Mouse (Mus musculus) intestine, embryonic 15.5 days (tissue): Measurements from ENCODE around the gene Hist2h2aa2. TPM values are rescaled to one million over a fixed set of nuclear protein-coding genes. Genes with fewer than 3 reads are reported as not detected.
"Not testable (repeated sequence)": the region's sequence is repeated elsewhere in the genome, so short reads cannot be mapped to it uniquely, and the experiment has no call there.

ENCODE experiments used
- ATAC-seq: fragments of 200-750 bp; cut with Nextera tagmentation; 2 replicates; pipeline ENCODE4 v1.8.0; 2017; ENCODE audit warnings: moderate TSS enrichment, moderate library complexity
- H3K27ac ChIP-seq: fragments of 300-500 bp; sonication (generic); 2 replicates; pipeline ENCODE4 v1.5.1; 2015; ENCODE audit warnings: mild to moderate bottlenecking, inconsistent platforms
- H3K27me3 ChIP-seq: fragments of 300-500 bp; sonication (generic); replicated peaks from 2 replicates; pipeline ENCODE4 v1.6.1; 2015; ENCODE audit warnings: inconsistent platforms
- H3K36me3 ChIP-seq: fragments of 300-500 bp; sonication (generic); 2 replicates; pipeline ENCODE4 v1.6.1; 2015; ENCODE audit warnings: inconsistent platforms
- H3K4me1 ChIP-seq: fragments of 300-500 bp; sonication (generic); replicated peaks from 2 replicates; pipeline ENCODE4 v1.6.1; 2015; ENCODE audit warnings: inconsistent platforms
- H3K4me2 ChIP-seq: fragments of 300-500 bp; sonication (generic); replicated peaks from 2 replicates; pipeline ENCODE4 v1.6.1; 2015; ENCODE audit warnings: mild to moderate bottlenecking, inconsistent platforms
- H3K4me3 ChIP-seq: fragments of 300-500 bp; sonication (generic); replicated peaks from 2 replicates; pipeline ENCODE4 v1.5.1; 2015; ENCODE audit warnings: inconsistent platforms
- H3K9ac ChIP-seq: fragments of 300-500 bp; sonication (generic); 2 replicates; pipeline ENCODE4 v1.6.1; 2015; ENCODE audit warnings: inconsistent platforms
- H3K9me3 ChIP-seq: fragments of 300-500 bp; sonication (generic); 2 replicates; pipeline ENCODE4 v1.6.1; 2016; ENCODE audit warnings: inconsistent platforms
- WGBS: fragments of 180-500 bp; shearing (Covaris S2); methylation state at CpG from one replicate; pipeline ENCODE4 v1.1.7; 2015; 5-methylcytosine and 5-hydroxymethylcytosine counted together
- polyA plus RNA-seq: library from polyadenylated mRNA; unstranded; fragments of >200 nt; fragmentation: Nextera tagmentation; extraction: Ambion mirVana; gene quantifications from 2 replicates; pipeline ENCODE4 v1.2.1, GENCODE M21; 2015

Hist2h2aa2 gene
- polyA plus RNA-seq, 1 experiment from 2014 or later = 39.6 TPM

DNA sequence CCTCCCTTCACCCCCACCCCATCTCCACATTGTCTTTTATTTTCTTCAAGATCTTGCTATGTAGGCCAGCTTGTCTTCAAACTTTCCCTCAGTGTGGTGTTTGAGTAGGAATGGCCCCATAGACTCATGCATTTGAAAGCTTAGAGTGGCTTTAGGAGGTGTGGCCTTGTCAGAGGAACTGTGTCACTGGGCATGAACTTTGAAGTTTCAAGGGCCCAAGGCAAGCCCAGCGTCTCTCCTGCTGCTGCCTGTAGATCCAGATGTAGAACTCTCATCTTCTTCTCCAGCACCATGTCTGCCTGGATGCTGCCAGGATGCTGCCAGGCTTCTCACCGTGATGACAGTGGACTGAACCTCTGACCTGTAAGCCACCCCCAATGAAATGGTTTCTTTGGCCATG, 11.2 kb downstream of the Hist2h2aa2 start:
- no peak for ATAC-seq

DNA sequence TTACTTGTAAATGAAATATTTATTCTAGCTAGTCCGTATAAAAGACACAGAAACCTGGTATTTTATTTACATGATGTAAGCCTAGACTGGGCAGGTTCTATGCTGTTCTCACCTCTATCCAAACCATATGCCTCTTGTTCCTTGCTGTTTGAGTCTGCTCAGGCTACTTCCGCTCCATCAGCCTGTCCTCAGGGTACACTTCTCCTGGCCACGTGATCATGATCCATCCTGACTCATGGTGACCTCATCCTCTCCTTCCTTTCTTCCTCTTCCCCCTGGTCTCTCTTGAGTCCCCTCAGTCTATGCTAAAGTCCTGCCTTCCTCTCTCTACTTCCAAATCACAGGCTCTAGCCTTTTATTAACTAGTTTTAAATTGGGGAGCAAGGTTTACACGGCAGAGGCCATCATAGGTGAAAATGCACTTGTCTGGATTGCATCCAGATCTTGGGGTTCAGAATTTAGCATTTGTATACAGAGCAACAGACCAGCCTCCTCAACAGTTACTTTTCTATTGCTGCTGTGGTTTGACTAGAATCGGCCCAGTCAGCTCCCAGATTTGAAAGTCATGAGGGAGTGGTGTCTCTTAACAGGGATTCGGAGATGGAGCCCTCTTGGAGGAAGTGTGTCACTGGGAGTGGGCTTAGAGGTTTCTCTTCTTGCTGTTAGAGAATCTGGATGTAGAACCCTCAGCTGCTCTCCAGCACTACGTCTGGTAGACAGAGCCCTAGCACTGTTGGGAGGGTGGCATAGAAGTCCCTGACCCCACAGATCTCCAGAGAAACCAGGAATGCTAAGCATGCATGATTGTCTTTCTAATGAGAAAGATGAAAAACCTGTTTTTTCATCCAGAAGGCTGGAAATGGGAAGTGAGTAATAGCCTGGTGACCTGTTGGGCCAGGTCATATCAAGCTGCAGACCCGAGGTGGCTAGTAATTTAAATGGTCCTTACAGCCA, 13.1 kb downstream of the Hist2h2aa2 start:
- ATAC-seq = 0 out of 2 replicates have a peak, but pooled peaks have one; percentile 40
- no peaks in the 10 kb centered on the region for H3K9me3 ChIP-seq
- no peaks in the 10 kb centered on the region for H3K27me3 ChIP-seq
- H3K4me1 ChIP-seq = 0 out of 2 replicates have a peak, but pooled peaks cover 6% of the 10 kb centered on the region
- no peak overlapping the region for H3K4me2 ChIP-seq
- 60% methylated on average over 8 of the region's 8 CpGs for WGBS
- H3K9ac ChIP-seq = no peak overlapping the region
- no peak overlapping the region for H3K4me3 ChIP-seq
- no peaks in the 10 kb centered on the region for H3K36me3 ChIP-seq
- no peak overlapping the region for H3K27ac ChIP-seq

More for the DNA sequence above, 11.2 kb downstream of the Hist2h2aa2 start:
- Histone ChIP-seq H3K27me3 (no peaks in the 10 kb centered on the region), H3K4me1 (0 out of 2 replicates have a peak, but pooled peaks cover under 1% of the 10 kb centered on the region), H3K4me2 (no peak overlapping the region), H3K4me3 (no peak overlapping the region), H3K36me3 (no peaks in the 10 kb centered on the region), H3K9ac (no peak overlapping the region), H3K9me3 (no peaks in the 10 kb centered on the region), H3K27ac (no peak overlapping the region)
- WGBS = 48% methylated on average over 2 of the region's 2 CpGs

DNA sequence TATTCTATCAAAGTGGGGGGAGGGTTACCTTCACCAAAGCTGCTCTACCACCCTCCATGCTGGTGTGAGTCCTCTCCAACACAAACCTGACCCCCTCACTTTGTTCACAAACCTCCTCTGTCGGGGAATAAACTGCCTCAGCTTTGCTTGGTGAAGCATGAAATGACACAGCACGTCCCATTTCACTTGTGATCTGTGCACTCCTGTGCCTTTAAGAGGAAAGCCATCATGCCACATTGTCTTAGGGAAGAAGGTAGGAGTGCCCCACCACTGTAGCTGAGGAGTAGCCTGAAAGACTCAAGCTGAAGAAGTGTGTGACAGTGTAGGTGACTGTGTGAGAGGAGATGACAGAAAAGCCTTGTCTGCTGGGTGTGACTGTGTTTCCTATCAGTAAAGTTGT, 14.7 kb downstream of the Hist2h2aa2 start:
- Histone ChIP-seq H3K4me1 (peaks cover 11% of the 10 kb centered on the region; the same call in 1 of the 2 replicates), H3K9ac (no peak overlapping the region), H3K27ac (no peak overlapping the region), H3K27me3 (no peaks in the 10 kb centered on the region), H3K4me2 (no peak overlapping the region), H3K36me3 (no peaks in the 10 kb centered on the region), H3K4me3 (no peak overlapping the region), H3K9me3 (no peaks in the 10 kb centered on the region)
- WGBS = 49% methylated on average over 2 of the region's 2 CpGs
- ATAC-seq = no peak

DNA sequence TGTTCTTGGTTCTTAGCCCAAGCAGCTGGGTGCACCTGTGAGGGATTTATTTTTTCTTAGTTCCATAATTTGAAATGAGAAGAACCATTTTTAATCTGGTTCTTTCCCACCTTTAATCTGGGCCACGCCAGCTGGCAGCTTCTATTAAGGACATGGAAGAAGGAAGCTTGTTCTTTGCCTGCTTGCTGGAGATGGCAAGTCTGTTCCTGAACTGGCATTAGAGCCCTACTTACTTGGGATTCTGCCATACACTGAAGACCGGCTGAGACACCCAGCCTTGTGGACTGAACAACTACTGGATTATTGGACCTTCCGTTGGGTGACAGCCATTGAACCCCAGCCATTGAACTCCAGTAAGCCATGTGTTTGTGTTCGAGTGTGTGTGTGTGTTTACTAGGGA, 17.3 kb downstream of the Hist2h2aa2 start:
- Histone ChIP-seq H3K36me3 (no peaks in the 10 kb centered on the region), H3K4me2 (peak overlapping the region; percentile 83; the same call in 1 of the 2 replicates), H3K27me3 (no peaks in the 10 kb centered on the region), H3K4me1 (peaks cover 11% of the 10 kb centered on the region; the same call in 1 of the 2 replicates), H3K27ac (no peak overlapping the region), H3K4me3 (no peak overlapping the region), H3K9ac (no peak overlapping the region; the same call in 1 of the 2 replicates), H3K9me3 (no peaks in the 10 kb centered on the region)
- WGBS = 88% methylated on average over 4 of the region's 4 CpGs
- no peak for ATAC-seq

DNA sequence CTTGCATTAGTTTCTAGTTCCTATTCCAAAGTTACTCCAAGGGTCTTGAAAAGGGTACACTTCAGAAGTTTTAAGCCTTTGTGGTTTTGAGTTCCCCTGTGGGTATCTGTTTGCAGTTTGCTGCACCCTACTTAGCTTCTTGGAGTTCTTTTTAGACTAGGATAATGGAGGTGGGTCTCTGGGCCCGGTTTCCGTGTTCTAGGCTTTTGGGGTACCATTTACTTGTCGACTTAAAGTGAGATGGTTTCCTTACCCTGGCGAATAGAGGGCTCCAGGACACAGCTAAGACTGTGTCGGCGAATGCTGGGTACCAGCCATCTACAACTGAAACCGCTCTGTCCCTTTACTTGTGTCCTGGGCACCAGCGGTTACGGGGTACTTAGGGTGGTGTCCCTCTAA, 18.4 kb downstream of the Hist2h2aa2 start:
- Histone ChIP-seq H3K4me3 (peak overlapping the region; percentile 56), H3K9ac (peak overlapping the region; percentile 44), H3K9me3 (no peaks in the 10 kb centered on the region), H3K36me3 (no peaks in the 10 kb centered on the region), H3K27me3 (no peaks in the 10 kb centered on the region), H3K27ac (peak overlapping the region; percentile 98), H3K4me1 (peaks cover 11% of the 10 kb centered on the region; the same call in 1 of the 2 replicates), H3K4me2 (peak overlapping the region; percentile 83)
- WGBS = 24% methylated on average over 9 of the region's 9 CpGs
- no peak for ATAC-seq

DNA sequence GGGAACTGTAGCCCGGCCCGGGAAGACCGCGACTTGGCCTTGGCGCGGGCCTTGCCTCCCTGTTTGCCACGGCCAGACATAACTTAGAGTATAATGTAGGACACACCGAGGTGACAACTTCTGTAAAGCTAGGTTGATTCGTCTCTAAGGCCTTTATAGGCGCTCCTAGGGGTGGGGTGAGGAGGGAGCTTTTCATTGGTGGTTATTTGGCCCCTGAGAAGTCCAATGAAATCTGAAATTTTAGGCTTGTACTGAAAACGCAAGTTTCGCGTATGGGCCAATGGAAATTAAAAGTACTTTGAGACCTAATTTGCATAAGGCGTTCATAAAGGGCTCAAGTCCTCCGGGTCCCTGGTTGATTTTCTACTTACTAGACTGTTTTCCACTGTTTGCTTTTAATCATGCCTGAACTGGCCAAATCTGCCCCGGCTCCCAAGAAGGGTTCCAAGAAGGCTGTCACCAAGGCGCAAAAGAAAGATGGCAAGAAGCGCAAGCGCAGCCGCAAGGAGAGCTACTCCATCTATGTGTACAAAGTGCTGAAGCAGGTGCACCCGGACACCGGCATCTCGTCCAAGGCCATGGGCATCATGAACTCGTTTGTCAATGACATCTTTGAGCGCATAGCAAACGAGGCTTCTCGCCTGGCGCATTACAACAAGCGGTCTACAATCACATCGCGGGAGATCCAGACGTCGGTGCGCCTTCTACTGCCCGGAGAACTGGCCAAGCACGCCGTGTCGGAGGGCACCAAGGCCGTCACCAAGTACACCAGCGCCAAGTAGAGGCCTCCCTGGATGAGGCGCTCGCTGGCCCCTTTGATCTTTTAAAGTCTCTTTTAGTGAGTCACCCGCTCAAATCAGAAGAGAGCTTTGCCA, 19.1 kb downstream of the Hist2h2aa2 start, which contains the start of the genes Hist2h2ac and Hist2h2be:
Hist2h2ac (minus strand) TSS at position 116 of the 875 bp plus-strand sequence.
Hist2h2be (plus strand) TSS at position 355 of the 875 bp plus-strand sequence.
- no peaks in the 10 kb centered on the region for H3K9me3 ChIP-seq

DNA sequence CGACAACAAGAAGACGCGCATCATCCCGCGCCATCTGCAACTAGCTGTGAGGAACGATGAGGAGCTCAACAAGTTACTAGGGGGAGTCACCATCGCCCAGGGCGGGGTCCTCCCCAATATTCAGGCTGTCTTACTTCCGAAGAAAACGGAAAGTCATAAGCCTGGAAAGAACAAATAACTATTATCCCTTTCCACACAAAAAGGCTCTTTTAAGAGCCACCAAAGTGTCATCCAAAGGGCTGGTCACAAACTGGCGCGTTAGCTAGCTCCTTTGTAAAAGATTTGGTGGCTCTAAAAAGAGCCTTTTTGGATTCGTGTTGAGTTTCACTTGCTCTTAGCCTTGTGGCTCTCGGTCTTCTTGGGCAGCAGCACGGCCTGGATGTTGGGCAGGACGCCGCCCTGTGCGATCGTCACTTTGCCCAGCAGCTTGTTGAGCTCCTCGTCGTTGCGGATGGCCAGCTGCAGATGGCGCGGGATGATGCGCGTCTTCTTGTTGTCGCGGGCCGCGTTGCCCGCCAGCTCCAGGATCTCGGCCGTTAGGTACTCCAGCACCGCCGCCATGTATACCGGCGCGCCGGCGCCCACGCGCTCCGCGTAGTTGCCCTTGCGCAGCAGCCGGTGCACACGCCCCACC, 19.8 kb downstream of the Hist2h2aa2 start:
- not testable (repeated sequence) for H3K27me3 ChIP-seq, H3K9me3 ChIP-seq, H3K36me3 ChIP-seq
- peak; percentile 7; the same call in 1 of the 2 replicates for ATAC-seq
- Histone ChIP-seq H3K4me2 (peak overlapping the region; percentile 83), H3K4me1 (peaks cover 13% of the 10 kb centered on the region; the same call in 1 of the 2 replicates), H3K9ac (peak overlapping the region; percentile 73), H3K4me3 (peak overlapping the region; percentile 56), H3K27ac (peak overlapping the region; percentile 98)
- under 1% methylated on average over 37 of the region's 47 CpGs for WGBS

More for the DNA sequence above, 19.1 kb downstream of the Hist2h2aa2 start, which contains the start of the genes Hist2h2ac and Hist2h2be:
- Histone ChIP-seq H3K4me3 (peak within 1 kb of the TSS; percentile 56), H3K27ac (peak within 1 kb of the TSS; percentile 98), H3K4me1 (peaks cover 11% of the 10 kb centered on the region; the same call in 1 of the 2 replicates), H3K36me3 (no peaks in the 10 kb centered on the region), H3K27me3 (no peaks in the 10 kb centered on the region), H3K9ac (peak within 1 kb of the TSS; percentile 73), H3K4me2 (peak within 1 kb of the TSS; percentile 83)
- ATAC-seq = peak; percentile 94
- under 1% methylated on average over 43 of the region's 43 CpGs for WGBS

DNA sequence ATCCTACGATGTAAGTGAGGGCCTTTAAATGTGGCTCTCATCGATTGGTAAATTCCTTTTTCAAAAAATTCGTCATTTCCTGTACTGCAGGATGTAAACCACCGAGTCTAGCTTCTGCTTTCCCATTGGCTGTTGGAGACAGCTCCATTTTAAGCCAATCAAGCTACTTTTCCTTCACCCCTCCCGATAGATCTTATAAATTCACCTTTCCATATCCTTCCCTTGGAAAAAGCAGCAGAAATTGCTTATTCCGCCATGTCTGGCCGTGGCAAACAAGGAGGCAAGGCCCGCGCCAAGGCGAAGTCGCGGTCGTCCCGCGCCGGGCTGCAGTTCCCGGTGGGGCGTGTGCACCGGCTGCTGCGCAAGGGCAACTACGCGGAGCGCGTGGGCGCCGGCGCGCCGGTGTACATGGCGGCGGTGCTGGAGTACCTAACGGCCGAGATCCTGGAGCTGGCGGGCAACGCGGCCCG, 20.4 kb downstream of the Hist2h2aa2 start, which contains the start of the genes Bola1 and Hist2h2ab:
Bola1 (minus strand) TSS at position 49 of the 470 bp plus-strand sequence.
Hist2h2ab (plus strand) TSS at position 205 of the 470 bp plus-strand sequence.
- Histone ChIP-seq H3K9ac (peak within 1 kb of the TSS; percentile 73), H3K27ac (peak within 1 kb of the TSS; percentile 98), H3K27me3 (no peaks in the 10 kb centered on the region), H3K36me3 (no peaks in the 10 kb centered on the region), H3K4me2 (peak within 1 kb of the TSS; percentile 83), H3K4me1 (peaks cover 13% of the 10 kb centered on the region; the same call in 1 of the 2 replicates), H3K9me3 (no peaks in the 10 kb centered on the region), H3K4me3 (peak within 1 kb of the TSS; percentile 56)
- under 1% methylated on average over 37 of the region's 37 CpGs for WGBS
- peak; percentile 86 for ATAC-seq

DNA sequence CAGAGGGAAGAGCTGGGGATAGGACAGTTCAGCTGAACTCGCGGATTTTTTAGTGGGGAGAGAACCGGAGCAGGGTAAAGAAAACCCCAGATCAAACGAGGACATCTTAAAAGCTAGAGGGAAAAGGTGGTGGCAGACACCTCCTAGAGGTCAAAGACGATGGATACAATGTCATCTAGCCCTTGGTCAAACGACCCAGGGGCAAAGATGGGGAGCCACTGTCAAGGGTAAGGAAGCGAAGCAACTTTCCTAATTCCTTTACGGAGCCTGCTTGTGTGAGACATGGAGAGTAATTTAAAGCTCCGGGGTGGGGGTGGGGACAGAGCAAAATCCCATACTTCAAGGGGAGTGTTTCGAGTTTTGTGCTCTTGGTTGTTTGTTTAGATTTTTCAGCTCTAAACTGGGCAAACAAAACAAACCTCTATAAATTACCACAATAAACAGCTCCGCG, 20.9 kb downstream of the Hist2h2aa2 start:
- H3K4me2 ChIP-seq = peak overlapping the region; percentile 83
- peak; percentile 11 for ATAC-seq

DNA sequence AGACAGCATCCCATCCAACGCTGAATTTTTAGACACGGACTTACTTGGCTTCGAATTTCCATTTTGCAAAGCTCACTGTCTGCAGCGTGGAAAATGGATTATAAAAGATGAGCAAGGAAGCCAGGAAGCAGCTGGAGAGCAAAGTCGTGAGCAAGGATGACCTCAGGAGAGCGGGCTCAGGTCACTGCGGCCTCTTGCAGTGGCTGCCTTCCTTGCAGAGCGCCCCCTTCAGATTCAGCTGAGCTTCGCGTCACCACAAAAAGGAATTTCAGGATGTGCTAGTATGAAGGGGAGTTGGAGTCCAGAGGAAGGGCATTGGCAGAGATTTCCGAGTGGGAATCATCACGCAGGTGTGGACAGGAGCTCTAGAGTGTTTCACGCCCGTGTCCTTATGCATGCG, 30.8 kb downstream of the Hist2h2aa2 start:
- no peak overlapping the region for H3K4me3 ChIP-seq
- no peak overlapping the region for H3K9ac ChIP-seq
- H3K36me3 ChIP-seq = no peaks in the 10 kb centered on the region
- WGBS = 24% methylated on average over 15 of the region's 15 CpGs
- H3K9me3 ChIP-seq = no peaks in the 10 kb centered on the region
- ATAC-seq = no peak
- no peaks in the 10 kb centered on the region for H3K27me3 ChIP-seq
- H3K27ac ChIP-seq = no peak overlapping the region
- no peaks in the 10 kb centered on the region for H3K4me1 ChIP-seq
- H3K4me2 ChIP-seq = no peak overlapping the region

More for the DNA sequence above, 20.9 kb downstream of the Hist2h2aa2 start:
- peaks cover 13% of the 10 kb centered on the region; the same call in 1 of the 2 replicates for H3K4me1 ChIP-seq
- peak overlapping the region; percentile 56 for H3K4me3 ChIP-seq
- peak overlapping the region; percentile 98 for H3K27ac ChIP-seq
- under 1% methylated on average over 12 of the region's 12 CpGs for WGBS
- no peaks in the 10 kb centered on the region for H3K36me3 ChIP-seq
- peak overlapping the region; percentile 55 for H3K9ac ChIP-seq
- no peaks in the 10 kb centered on the region for H3K27me3 ChIP-seq
- H3K9me3 ChIP-seq = no peaks in the 10 kb centered on the region

DNA sequence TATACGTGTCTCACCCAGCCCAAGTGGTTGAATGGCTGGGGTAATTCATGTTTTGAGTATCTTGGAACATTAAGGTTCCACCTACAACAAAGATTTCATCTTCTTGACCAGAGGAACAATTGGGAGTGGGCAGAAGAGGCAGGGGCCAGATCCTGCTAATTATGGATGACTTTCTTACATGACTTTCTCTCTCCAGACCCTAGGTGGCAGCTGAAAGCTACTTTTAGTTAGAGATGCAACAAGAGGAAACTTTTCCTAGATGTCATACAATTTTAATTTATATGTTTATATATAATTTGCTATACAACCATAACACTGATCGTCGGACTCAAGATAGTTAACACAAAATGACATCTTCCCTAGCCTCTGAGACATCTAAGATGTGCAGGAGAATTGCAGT, 32.3 kb downstream of the Hist2h2aa2 start:
- H3K4me3 ChIP-seq = no peak overlapping the region
- no peaks in the 10 kb centered on the region for H3K27me3 ChIP-seq
- 71% methylated on average over 3 of the region's 3 CpGs for WGBS
- no peaks in the 10 kb centered on the region for H3K36me3 ChIP-seq
- no peak overlapping the region for H3K27ac ChIP-seq
- H3K9ac ChIP-seq = no peak overlapping the region
- ATAC-seq = no peak
- H3K4me1 ChIP-seq = no peaks in the 10 kb centered on the region
- H3K9me3 ChIP-seq = no peaks in the 10 kb centered on the region
- no peak overlapping the region for H3K4me2 ChIP-seq
